Mouse (Mus musculus): ENCODE results near the gene Tlk2.
A peak's percentile ranks its signal among the peaks of the same experiment; 100 is the strongest.

Tlk2 gene

DNA sequence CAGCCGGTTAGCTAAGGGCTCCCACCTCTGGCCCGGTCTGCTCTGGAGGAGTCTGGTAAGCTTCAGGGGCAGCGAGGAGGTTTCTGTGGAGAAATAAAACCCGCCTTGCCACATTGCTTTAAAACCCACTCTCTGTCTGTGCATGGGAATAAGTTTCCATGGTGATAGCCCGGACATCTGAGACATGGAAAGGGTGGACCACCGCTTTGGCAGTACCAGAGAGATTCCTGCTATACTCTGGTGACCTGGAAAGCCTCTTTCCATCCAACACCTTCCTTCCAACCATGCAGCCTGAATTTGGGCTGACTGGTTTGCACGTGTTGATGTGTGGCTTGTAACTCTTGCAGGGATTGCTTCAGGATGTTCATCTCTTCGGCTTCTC, 135.0 kb downstream of the Tlk2 start:
- no peak for DNase-seq (ENCODE audit: low spot score)

DNA sequence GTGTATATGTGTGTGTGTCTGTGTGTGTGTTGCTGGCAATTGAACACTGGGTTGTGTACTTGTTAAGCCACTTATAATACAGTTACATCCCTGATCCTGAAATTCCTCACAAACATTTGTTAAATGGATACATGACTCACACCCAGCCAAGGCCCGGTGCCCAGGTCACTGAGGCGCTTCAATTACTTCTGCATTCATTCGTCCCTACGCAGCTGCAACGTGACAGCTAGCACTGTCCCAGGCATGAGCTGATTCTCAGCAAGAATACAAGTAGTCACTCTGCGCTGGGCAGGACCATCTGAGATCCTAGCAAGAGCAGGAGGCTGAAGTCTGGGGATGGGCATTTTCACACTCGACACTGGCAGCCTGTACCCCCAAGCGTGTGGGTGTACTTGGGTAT, 136.7 kb downstream of the Tlk2 start:
- DNase-seq (ENCODE audit: low spot score), result no peak

DNA sequence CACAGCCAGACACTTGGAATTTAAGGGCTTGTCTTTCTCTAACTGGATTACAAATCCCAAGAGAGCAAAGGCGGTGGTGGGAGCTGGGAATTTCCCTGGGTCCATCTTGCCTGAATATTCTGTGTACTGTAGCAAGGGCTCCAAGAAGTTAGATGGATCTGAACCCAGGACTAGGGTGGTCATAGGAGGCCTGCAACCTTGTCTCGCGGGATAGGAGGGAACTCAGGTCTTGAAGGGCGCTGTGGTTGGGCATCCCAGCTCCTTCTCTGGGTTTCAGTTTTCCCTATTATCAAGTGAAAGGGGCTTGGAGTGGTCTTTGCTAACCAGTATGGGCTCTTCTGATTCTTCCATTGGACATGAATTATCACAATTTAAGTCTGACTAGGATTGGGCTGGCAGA, 137.5 kb downstream of the Tlk2 start:
- no peak for DNase-seq (ENCODE audit: low spot score)

DNA sequence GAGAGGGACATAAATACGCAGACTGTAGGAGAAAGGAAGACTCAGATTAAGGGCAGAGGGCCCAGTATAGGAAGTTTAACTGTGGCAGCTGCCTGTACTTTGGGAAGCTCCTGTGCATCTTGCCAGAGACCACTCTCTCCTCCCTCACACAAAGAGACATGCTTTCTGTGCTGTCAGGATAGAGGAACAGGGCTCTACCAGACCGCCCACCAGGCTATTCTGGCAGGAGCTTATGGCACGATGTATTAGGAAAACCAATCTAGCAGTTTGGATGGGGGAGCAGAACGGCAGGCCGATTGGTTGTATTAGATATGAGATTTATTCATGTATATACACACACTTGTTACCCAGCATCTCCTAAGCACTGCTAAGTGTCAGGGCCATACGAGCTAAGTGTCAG, 139.2 kb downstream of the Tlk2 start:
- no peak for DNase-seq (ENCODE audit: low spot score)

DNA sequence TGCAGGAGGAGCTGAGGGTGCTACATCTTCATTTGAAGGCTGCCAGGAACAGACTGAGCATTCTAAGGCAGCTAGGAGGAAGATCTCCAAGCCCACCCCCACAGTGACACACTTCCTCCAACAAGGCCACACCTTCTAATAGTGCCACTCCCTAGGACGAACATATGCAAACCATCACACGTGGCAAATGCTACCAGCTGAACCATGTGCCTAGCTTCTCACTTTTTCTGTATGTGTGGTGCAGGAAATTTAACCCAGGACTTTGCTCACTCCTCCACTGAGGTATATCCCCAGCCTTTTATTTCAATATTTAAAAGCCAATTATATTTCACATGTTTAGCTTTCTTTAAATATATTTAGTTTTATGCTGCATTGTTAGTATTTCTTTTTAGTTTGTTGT, 142.5 kb downstream of the Tlk2 start:
- no peak for DNase-seq (ENCODE audit: low spot score)

DNA sequence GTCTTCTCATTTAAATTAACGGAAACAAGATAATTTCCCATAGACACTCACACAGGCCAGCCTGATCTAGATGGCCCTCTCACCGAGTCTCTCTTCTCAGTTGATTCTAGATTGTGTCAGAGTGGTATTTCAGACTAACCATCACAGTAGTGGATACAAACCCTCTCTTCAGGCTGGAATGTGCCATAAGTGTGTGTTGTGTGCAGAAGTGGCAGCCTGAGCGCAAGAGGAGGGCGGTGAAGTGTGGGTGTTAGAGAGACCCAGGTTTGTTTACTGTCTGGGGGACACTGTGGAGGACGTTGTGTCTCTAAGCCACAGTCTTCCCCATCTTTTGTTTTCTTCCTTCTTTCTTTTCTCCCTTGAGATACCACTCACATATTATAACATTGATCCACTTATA, 144.9 kb downstream of the Tlk2 start:
- DNase-seq (ENCODE audit: low spot score), result no peak

DNA sequence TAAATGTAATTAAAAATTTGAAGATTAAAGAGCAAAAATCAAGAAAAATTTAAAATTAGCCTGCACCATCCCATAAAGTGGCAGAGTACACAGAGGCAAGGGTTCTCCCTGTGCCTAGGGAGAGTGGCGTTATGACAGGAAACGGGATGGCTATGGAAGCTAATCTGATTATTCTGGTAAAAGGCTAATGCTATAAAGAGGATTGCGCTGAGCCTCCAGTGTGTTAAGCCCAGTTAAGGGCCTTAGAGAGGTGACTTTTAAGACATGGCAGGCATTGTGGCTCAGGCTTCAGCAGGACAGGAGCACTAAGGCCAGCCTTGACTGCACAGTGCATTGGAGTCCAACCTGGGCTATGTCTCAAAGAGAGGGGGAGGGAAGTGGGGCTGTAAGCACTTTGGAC, 148.5 kb downstream of the Tlk2 start:
- DNase-seq (ENCODE audit: low spot score), result no peak

DNA sequence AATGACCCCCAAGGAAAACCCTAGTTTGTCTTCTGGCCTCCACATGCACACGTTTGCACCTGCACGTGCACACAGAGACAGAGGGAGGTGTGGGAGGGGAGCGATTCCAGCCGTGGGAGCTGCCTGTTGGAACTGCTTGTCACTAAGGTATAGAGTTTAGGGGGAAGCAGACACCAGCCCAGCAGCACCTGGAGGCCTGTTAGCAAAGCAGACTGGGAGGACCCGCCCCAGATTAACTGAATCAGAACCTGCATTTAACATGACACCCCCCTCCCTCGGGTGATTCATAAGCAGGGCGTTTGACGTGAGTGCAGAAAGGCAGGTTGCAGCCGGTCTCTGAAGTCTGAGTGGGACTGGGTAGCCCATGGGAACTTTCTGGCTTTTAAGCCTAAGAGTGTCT, 151.4 kb downstream of the Tlk2 start:
- no peak for DNase-seq (ENCODE audit: low spot score)

DNA sequence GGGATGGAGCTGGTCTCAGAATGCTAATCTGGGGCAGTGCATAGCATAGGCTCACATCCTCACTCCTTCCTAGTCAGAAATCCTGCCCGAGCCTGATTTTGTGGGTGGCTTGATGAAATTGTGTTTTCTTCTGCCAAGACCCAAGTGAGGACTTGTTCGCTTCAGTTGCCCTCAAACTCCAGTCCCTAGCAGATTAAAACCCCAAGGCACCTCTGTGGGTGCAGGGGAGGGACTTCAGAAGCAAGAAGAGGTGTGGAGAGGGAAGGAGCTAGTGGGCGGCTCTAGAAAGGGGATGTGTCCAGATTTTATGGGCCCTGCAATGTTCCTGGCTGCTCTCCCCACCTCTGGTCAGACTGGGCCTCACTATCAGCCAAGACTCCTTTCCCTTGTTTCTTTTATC, 152.5 kb downstream of the Tlk2 start:
- DNase-seq (ENCODE audit: low spot score), result no peak

DNA sequence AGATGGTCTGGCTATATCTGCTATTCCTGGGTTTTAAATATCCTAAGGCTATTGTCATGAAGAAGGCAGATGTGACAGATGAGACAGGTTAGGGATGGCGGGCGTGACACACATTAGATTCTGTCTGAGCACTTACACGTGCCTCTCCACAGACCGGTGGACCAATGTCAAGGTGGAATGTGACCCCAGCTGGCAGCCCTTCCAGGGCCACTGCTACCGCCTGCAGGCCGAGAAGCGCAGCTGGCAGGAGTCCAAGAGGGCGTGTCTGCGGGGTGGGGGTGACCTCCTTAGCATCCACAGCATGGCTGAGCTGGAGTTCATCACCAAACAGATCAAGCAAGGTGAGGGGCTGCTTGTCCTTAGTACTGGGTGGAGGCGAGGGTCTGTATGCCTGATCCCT, 153.1 kb downstream of the Tlk2 start:
- DNase-seq (ENCODE audit: low spot score), result no peak

DNA sequence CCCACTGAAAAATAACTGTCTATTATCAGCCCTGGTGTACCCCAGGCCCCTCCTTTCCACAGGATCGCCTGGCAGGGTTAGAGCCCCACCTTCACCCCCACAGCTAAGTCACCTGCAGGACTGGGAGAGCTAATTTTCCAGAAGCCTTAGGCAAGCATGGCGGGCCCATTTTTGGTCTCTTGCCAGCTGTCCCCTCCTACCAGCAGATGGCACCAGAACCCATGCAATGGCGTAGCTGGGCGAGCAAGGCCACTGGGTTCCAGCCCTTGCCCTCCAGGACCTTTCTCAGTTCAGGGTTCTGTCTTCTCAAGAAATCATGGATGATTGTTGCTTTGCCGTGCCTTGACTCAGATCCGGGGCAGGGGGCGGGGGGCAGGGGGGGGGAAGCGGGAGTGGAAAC, 153.9 kb downstream of the Tlk2 start:
- DNase-seq (ENCODE audit: low spot score), result peak; percentile 23
